Mouse (Mus musculus) cortical plate, adult 2 months (tissue): ENCODE measurements at regions not wholly inside any gene's neighbourhood (a gene's known extent, or its start where the extent isn't known, plus 50 kb on each side); places are given as distances from the start of the nearest gene placed in this dataset.

Experiments
- CTCF ChIP-seq: fragments of 200-500 bp; IDR thresholded peaks from 2 replicates; pipeline ENCODE4 v1.5.1; 2011; ENCODE audit warnings: mild to moderate bottlenecking, control low read depth, low read length; ENCODE audit not compliant: insufficient read depth; ENCODE audit errors: extremely low read depth
- POLR2A ChIP-seq: fragments of 200-500 bp; IDR thresholded peaks from 2 replicates; pipeline ENCODE4 v1.6.1; 2011; ENCODE audit warnings: mild to moderate bottlenecking, low read length, control low read depth; ENCODE audit not compliant: insufficient read depth; ENCODE audit errors: extremely low read depth

GRCm38 (mm10) chr3:155490670-155491069 is 397.4 kb downstream of the Lrriq3 start:
- no peak for TF ChIP-seq CTCF
- no peak for TF ChIP-seq POLR2A
